Mouse (Mus musculus): ENCODE measurements at regions not wholly inside any gene's neighbourhood (a gene's known extent, or its start where the extent isn't known, plus 50 kb on each side); places are given as distances from the start of the nearest gene placed in this dataset.

DNA sequence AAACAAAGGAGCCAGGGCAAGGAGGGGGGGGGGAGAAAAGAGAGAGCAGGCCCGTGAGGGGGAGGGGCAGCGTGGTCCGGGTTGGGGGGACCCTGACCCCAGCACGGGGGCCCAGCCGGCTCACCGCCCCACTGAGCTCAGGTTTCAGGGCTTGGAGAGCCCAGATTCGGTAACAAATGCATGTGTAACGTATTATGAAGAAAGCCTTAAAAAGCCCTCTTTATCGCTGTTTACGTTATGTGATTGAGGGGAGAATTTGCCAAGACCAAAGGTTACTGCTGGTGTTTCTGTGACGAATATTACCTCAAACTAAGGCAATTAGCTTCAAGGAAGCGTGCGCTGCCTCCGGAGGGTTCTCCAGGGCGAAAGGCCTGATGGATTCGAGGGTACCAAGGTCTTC, 54.2 kb downstream of the Barx1 start:
- Histone ChIP-seq H3K27me3 (ENCODE audit: control insufficient read depth, insufficient read depth, low read length) (no peaks in the 10 kb centered on the region), H3K4me2 (replicated peaks; ENCODE audit: low read depth, low read length) (no peak overlapping the region), H3K27ac (ENCODE audit: low read length) (peak overlapping the region; percentile 49; the same call in 1 of the 2 replicates), H3K4me3 (ENCODE audit: low read depth, low read length) (no peak overlapping the region), H3K4me1 (ENCODE audit: control insufficient read depth, insufficient read depth, low read length) (peaks cover 5% of the 10 kb centered on the region; the same call in 1 of the 2 replicates), H3K36me3 (ENCODE audit: control insufficient read depth, insufficient read depth, low read length) (no peaks in the 10 kb centered on the region), H3K9me3 (ENCODE audit: control insufficient read depth, low read depth, low read length) (peaks cover 4% of the 10 kb centered on the region; the same call in 1 of the 2 replicates), H3K9ac (replicated peaks; ENCODE audit: low read depth, low read length) (no peak overlapping the region)
- ATAC-seq (ENCODE audit: insufficient number of reproducible peaks, insufficient read depth, low FRiP score, low read depth), result 0 out of 2 replicates have a peak, but pooled peaks have one; percentile 68
- WGBS, result 21% methylated on average over 16 of the region's 16 CpGs

DNA sequence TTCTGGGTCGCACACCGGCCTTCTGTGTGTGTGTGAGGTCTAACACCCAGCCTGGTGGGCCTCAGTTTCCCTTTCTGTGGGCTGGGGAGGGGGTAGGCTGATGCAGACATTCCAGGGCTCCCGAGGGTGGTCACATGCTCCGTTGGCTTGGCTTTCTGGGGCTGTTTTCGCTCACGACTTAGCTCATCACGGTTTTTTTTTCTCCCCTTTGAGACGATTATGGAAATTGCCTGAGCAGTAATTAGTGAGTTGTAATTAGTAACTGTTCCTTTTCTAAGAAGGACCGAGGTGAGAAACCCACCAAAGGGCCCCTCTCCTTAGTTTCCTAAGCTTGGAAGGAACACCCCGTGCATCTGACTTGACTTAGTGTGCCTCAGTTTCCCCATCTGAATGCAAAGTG, 54.7 kb downstream of the Barx1 start:
- H3K36me3 ChIP-seq (ENCODE audit: control insufficient read depth, insufficient read depth, low read length), result no peaks in the 10 kb centered on the region
- no peak for ATAC-seq (ENCODE audit: insufficient number of reproducible peaks, insufficient read depth, low FRiP score, low read depth)
- H3K4me2 ChIP-seq (replicated peaks; ENCODE audit: low read depth, low read length), result no peak overlapping the region
- no peak overlapping the region for H3K27ac ChIP-seq (ENCODE audit: low read length)
- H3K4me1 ChIP-seq (ENCODE audit: control insufficient read depth, insufficient read depth, low read length), result peaks cover 5% of the 10 kb centered on the region; the same call in 1 of the 2 replicates
- H3K9ac ChIP-seq (replicated peaks; ENCODE audit: low read depth, low read length), result no peak overlapping the region
- no peaks in the 10 kb centered on the region for H3K27me3 ChIP-seq (ENCODE audit: control insufficient read depth, insufficient read depth, low read length)
- H3K9me3 ChIP-seq (ENCODE audit: control insufficient read depth, low read depth, low read length), result peaks cover 4% of the 10 kb centered on the region; the same call in 1 of the 2 replicates
- no peak overlapping the region for H3K4me3 ChIP-seq (ENCODE audit: low read depth, low read length)
- 43% methylated on average over 10 of the region's 10 CpGs for WGBS

DNA sequence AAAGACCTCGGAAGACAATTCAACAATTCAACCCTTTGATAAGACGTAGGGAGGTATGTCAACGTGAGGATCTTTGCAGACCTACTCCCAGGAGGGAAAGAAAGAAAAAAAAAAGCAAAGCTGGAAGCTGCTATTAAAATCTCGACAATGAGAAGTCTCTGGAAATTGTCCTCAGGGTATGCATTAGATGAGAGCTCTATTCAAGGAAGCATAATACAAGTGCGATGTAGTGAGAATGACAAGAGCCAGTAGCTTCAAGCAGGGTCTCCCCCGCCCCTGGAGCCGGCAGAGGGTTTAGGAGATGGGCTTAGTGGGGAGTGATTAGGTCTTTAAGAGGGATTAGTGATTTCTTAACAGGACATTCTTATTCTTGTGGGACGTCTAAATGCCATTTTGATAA, 60.9 kb downstream of the Barx1 start:
- H3K4me3 ChIP-seq (ENCODE audit: low read depth, low read length), result no peak overlapping the region
- H3K9ac ChIP-seq (replicated peaks; ENCODE audit: low read depth, low read length), result no peak overlapping the region
- no peaks in the 10 kb centered on the region for H3K27me3 ChIP-seq (ENCODE audit: control insufficient read depth, insufficient read depth, low read length)
- ATAC-seq (ENCODE audit: insufficient number of reproducible peaks, insufficient read depth, low FRiP score, low read depth), result no peak
- no peak overlapping the region for H3K4me2 ChIP-seq (replicated peaks; ENCODE audit: low read depth, low read length)
- peaks cover 4% of the 10 kb centered on the region; the same call in 1 of the 2 replicates for H3K9me3 ChIP-seq (ENCODE audit: control insufficient read depth, low read depth, low read length)
- 37% methylated on average over 8 of the region's 8 CpGs for WGBS
- H3K4me1 ChIP-seq (ENCODE audit: control insufficient read depth, insufficient read depth, low read length), result no peaks in the 10 kb centered on the region
- no peak overlapping the region for H3K27ac ChIP-seq (ENCODE audit: low read length)
- H3K36me3 ChIP-seq (ENCODE audit: control insufficient read depth, insufficient read depth, low read length), result no peaks in the 10 kb centered on the region

DNA sequence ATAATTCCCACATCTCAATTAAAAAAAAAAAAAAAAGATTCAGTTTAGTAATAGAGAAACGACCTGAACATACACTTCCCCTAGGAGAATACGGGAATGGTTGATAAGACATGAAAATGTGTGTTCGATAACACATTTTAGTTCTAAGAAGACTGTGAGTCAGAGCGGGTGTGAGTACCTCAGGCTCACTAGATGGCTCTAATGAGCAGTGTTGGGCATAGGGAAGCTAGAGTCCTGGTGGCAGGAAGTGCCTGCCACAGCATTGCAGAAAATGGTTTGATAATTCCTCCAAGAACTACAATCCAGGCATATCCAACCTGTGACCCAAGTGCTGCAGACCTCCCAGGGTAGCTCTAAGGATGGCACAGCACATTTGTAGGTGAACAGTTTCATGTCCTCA, 63.6 kb downstream of the Barx1 start:
- no peak overlapping the region for H3K4me3 ChIP-seq (ENCODE audit: low read depth, low read length)
- no peak overlapping the region for H3K4me2 ChIP-seq (replicated peaks; ENCODE audit: low read depth, low read length)
- ATAC-seq (ENCODE audit: insufficient number of reproducible peaks, insufficient read depth, low FRiP score, low read depth), result no peak
- no peaks in the 10 kb centered on the region for H3K27me3 ChIP-seq (ENCODE audit: control insufficient read depth, insufficient read depth, low read length)
- no peaks in the 10 kb centered on the region for H3K9me3 ChIP-seq (ENCODE audit: control insufficient read depth, low read depth, low read length)
- H3K9ac ChIP-seq (replicated peaks; ENCODE audit: low read depth, low read length), result no peak overlapping the region
- H3K4me1 ChIP-seq (ENCODE audit: control insufficient read depth, insufficient read depth, low read length), result peaks cover 21% of the 10 kb centered on the region
- 42% methylated on average over 4 of the region's 4 CpGs for WGBS
- H3K27ac ChIP-seq (ENCODE audit: low read length), result no peak overlapping the region
- no peaks in the 10 kb centered on the region for H3K36me3 ChIP-seq (ENCODE audit: control insufficient read depth, insufficient read depth, low read length)

DNA sequence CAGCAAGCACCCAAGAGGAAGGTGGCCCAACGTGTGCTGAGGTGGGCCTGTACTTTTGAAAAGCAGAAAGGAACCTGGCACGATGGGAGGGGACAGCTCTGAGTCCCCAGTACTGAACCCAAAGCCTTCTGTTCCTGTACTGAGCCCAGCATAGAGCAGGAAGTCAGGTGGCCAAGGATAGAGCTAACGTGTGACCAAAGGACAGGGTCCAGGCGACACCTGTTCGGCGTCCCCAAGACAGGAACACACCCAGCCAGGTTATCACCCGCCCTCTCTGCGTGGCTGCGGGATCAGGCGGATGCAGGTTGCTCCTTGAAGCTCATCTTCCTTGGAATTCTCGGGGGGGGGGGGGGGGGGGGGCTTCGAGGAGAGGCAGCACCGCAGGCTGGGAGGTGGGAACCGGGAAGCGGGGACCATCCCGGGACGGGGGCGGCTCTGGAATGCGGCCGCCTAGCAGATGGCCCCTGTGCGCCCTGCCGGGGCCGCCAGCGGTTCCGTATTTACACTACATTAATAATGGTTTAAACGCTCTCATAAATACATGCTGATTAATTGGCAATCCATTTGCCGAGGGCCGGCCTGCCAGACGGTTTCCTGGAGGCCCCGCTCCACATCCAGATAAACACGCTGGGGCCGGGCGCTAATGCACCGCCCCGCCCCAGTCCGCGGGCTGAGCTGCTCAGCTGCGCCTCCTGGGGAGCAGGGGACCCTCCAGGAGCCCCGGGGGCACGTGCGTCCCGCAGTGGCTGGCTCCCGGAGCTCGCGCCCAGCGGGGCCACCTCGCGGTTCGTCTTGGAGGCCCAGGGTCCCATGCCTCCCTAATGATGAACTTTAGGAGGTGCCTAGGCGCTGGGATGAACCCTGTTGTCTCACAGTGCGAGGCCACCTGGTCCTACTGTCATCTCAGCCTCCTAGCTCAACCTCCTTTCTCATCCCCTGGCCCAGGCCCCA, 68.5 kb downstream of the Barx1 start:
- peak; percentile 79 for ATAC-seq (ENCODE audit: insufficient number of reproducible peaks, insufficient read depth, low FRiP score, low read depth)
- no peaks in the 10 kb centered on the region for H3K9me3 ChIP-seq (ENCODE audit: control insufficient read depth, low read depth, low read length)
- H3K27me3 ChIP-seq (ENCODE audit: control insufficient read depth, insufficient read depth, low read length), result no peaks in the 10 kb centered on the region
- H3K4me3 ChIP-seq (ENCODE audit: low read depth, low read length), result peak overlapping the region; percentile 21
- H3K4me1 ChIP-seq (ENCODE audit: control insufficient read depth, insufficient read depth, low read length), result peaks cover 43% of the 10 kb centered on the region
- no peaks in the 10 kb centered on the region for H3K36me3 ChIP-seq (ENCODE audit: control insufficient read depth, insufficient read depth, low read length)
- peak overlapping the region; percentile 39; the same call in 1 of the 2 replicates for H3K27ac ChIP-seq (ENCODE audit: low read length)
- WGBS, result 2% methylated on average over 49 of the region's 51 CpGs
- H3K4me2 ChIP-seq (replicated peaks; ENCODE audit: low read depth, low read length), result peak overlapping the region; percentile 56
- H3K9ac ChIP-seq (replicated peaks; ENCODE audit: low read depth, low read length), result no peak overlapping the region

DNA sequence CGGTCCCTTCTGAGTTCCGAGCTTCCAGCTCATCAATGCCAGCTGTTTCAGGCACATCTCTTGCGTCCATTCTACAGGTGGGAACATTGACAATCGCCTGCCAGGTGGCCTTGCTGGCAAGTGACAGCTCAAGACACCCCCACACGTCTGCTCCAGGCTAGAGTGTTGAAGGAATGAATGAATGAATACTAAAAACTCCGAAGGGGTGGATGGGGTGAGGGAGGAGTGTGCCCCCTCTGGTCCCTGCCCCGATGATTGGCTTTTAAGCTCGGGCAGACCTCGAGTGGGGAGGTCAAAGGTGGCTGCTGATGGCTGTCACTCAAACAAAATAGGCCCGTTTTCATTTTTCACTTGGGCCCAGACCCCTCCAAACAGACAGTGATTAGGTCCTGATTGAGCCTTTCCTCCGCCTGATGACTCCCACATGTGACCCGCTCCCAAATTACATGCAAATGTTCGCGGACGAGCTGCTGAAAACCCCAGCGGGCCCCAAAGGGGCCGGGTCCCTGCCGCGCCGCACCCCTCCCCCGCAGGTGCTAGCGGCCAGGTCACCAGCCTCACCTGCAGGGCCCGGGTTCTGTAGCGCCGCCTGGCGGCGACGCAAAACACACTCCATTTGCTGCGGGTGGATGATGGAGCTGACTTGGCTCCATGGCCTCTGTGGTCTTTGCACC, 69.5 kb downstream of the Barx1 start:
- Histone ChIP-seq H3K4me2 (replicated peaks; ENCODE audit: low read depth, low read length) (peak overlapping the region; percentile 56), H3K36me3 (ENCODE audit: control insufficient read depth, insufficient read depth, low read length) (no peaks in the 10 kb centered on the region), H3K9me3 (ENCODE audit: control insufficient read depth, low read depth, low read length) (no peaks in the 10 kb centered on the region), H3K9ac (replicated peaks; ENCODE audit: low read depth, low read length) (no peak overlapping the region), H3K4me1 (ENCODE audit: control insufficient read depth, insufficient read depth, low read length) (peaks cover 43% of the 10 kb centered on the region), H3K4me3 (ENCODE audit: low read depth, low read length) (no peak overlapping the region), H3K27me3 (ENCODE audit: control insufficient read depth, insufficient read depth, low read length) (no peaks in the 10 kb centered on the region), H3K27ac (ENCODE audit: low read length) (peak overlapping the region; percentile 39; the same call in 1 of the 2 replicates)
- no peak for ATAC-seq (ENCODE audit: insufficient number of reproducible peaks, insufficient read depth, low FRiP score, low read depth)
- WGBS, result 4% methylated on average over 29 of the region's 29 CpGs

DNA sequence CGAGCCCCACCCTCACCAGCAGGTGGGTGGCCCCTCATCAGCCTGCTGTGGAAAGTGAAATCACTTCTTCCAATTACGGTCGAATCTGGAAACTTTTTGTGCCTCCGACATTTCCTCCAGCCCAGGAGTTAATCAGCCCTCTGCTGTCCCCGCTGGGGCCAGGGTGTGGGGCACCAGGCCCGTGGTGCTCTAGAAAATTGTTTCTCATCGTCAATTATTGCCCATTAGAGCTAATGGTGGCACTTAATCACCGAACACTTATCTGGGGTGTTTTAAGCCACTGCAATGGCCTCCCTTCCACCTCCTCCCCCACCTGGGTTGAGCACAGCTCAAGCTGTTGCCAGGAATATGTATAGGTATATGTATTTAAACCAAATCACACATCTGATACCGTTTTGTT, 72.2 kb downstream of the Barx1 start:
- Histone ChIP-seq H3K27ac (ENCODE audit: low read length) (no peak overlapping the region), H3K4me2 (replicated peaks; ENCODE audit: low read depth, low read length) (no peak overlapping the region), H3K27me3 (ENCODE audit: control insufficient read depth, insufficient read depth, low read length) (no peaks in the 10 kb centered on the region), H3K4me1 (ENCODE audit: control insufficient read depth, insufficient read depth, low read length) (peaks cover 31% of the 10 kb centered on the region), H3K9ac (replicated peaks; ENCODE audit: low read depth, low read length) (no peak overlapping the region), H3K9me3 (ENCODE audit: control insufficient read depth, low read depth, low read length) (no peaks in the 10 kb centered on the region), H3K36me3 (ENCODE audit: control insufficient read depth, insufficient read depth, low read length) (no peaks in the 10 kb centered on the region), H3K4me3 (ENCODE audit: low read depth, low read length) (no peak overlapping the region)
- WGBS, result 34% methylated on average over 9 of the region's 9 CpGs
- no peak for ATAC-seq (ENCODE audit: insufficient number of reproducible peaks, insufficient read depth, low FRiP score, low read depth)

DNA sequence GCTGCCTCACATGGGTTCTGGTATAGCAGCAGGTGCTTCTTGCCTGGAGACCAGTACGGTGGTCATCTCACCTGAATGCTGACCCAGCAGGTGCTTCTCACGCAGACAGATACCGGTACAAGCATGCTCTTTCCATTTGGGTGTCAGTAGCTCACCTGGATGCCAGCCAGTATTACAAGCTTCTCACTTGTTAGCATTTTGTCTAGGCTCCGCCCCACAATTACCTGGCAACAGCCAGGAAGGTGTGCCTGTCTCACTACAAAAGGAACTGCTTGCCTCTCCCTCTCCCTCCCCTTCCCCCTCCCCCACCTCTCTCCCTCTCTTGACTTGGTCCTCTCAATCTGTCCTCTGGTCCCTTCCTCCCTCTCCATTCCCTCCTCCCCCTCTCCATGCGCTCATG, 82.8 kb downstream of the Barx1 start:
- Histone ChIP-seq H3K9me3 (ENCODE audit: control insufficient read depth, low read depth, low read length) (no peaks in the 10 kb centered on the region), H3K4me2 (replicated peaks; ENCODE audit: low read depth, low read length) (no peak overlapping the region), H3K4me1 (ENCODE audit: control insufficient read depth, insufficient read depth, low read length) (no peaks in the 10 kb centered on the region), H3K4me3 (ENCODE audit: low read depth, low read length) (no peak overlapping the region), H3K27me3 (ENCODE audit: control insufficient read depth, insufficient read depth, low read length) (no peaks in the 10 kb centered on the region), H3K36me3 (ENCODE audit: control insufficient read depth, insufficient read depth, low read length) (no peaks in the 10 kb centered on the region), H3K9ac (replicated peaks; ENCODE audit: low read depth, low read length) (no peak overlapping the region), H3K27ac (ENCODE audit: low read length) (no peak overlapping the region)
- no peak for ATAC-seq (ENCODE audit: insufficient number of reproducible peaks, insufficient read depth, low FRiP score, low read depth)
- WGBS, result 49% methylated on average over 5 of the region's 5 CpGs
